Comparison of ENCODE assay signal across 9 mouse cellular contexts in the genomic region with DNA sequence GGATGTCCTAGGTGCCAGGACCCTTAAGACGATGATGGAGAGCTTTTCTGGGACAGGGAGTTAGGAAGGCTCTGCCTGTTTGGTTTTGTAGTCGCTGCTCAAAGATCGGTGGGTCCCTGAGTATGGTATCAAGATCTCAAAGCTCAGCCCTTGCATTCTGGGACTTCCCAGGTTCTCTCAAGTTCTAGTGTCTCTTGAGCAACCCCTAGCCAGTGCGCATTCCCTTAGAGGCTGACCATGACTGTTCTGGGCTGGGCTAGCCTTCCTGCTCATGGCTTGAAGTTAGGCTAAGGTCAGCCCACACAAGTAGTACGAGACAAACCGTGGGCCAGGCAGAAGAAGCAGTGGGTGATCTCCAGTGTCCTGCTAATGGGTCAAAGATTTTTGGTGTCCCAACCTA. TPM values are rescaled to one million over a fixed set of nuclear protein-coding genes. Genes with fewer than 3 reads are reported as not detected.
A peak's percentile ranks its signal among the peaks of the same experiment; 100 is the strongest.
DNase-seq lines count a peak whose midpoint lies in the region; ATAC-seq and TF ChIP-seq lines count a peak whose summit lies in the region.
"Had no signal": no experiment of that assay in that cellular context is flagged by ENCODE, and none has a peak within 500 bp of the region (broad histone marks: within the 10 kb centered on the region; RNA-seq: fewer than 3 reads in every experiment).

No protein-coding gene starts in this region.

- H3K4me1 ChIP-seq in heart, embryonic 11.5 days (ENCODE audit: control insufficient read depth, insufficient read depth, low read length), result peaks cover 19% of the 10 kb centered on the region
- peaks cover 15% of the 10 kb centered on the region; the same call in 1 of the 2 replicates for H3K4me1 ChIP-seq in heart, postnatal 0 days (ENCODE audit: control insufficient read depth, insufficient read depth)
- H3K4me1 ChIP-seq in liver, embryonic 16.5 days (ENCODE audit: control insufficient read depth, low read depth, low read length), result peaks cover 3% of the 10 kb centered on the region; the same call in 1 of the 2 replicates

- no peak for DNase-seq in heart, postnatal 4 days
- DNase-seq in CD4-positive helper T cell, adult 2 months (ENCODE audit: low read depth, low spot score), result peak; percentile 21
- DNase-seq in heart, postnatal 0 days (ENCODE audit: low spot score), result no peak
- DNase-seq in thymus, adult 18-20 months, result no peak
- no peak for DNase-seq in layer of hippocampus, adult 11-12 months (ENCODE audit: low spot score)
- no peak for DNase-seq in spleen, adult 18-20 months
- DNase-seq: layer of hippocampus, postnatal 36 days had no signal

- ATAC-seq in heart, embryonic 11.5 days (replicated peaks; ENCODE audit: insufficient number of reproducible peaks, low FRiP score, low TSS enrichment), result no peak
- no peak for ATAC-seq in heart, postnatal 0 days (ENCODE audit: insufficient read depth, low read depth)
- ATAC-seq in liver, embryonic 16.5 days (ENCODE audit: low read depth), result no peak

- TF ChIP-seq EP300 in heart, postnatal 0 days (IDR thresholded peaks at IDR 0.05; ENCODE audit: low read depth), result no peak

- H3K9me3 ChIP-seq in heart, embryonic 11.5 days (replicated peaks; ENCODE audit: control insufficient read depth, low read length), result no peaks in the 10 kb centered on the region
- H3K9me3 ChIP-seq in heart, postnatal 0 days (replicated peaks; ENCODE audit: control insufficient read depth, low read length), result no peaks in the 10 kb centered on the region
- H3K9me3 ChIP-seq in liver, embryonic 16.5 days (replicated peaks; ENCODE audit: control insufficient read depth, low read length), result no peaks in the 10 kb centered on the region

- H3K4me3 ChIP-seq in heart, embryonic 11.5 days (ENCODE audit: low read depth, low read length), result peak overlapping the region; percentile 48; the same call in 1 of the 2 replicates
- H3K4me3 ChIP-seq in heart, postnatal 0 days (ENCODE audit: low read depth, low read length), result peak overlapping the region; percentile 71
- H3K4me3 ChIP-seq in liver, embryonic 16.5 days (ENCODE audit: low read depth, low read length), result peak overlapping the region; percentile 63; the same call in 1 of the 2 replicates

- 72% methylated on average over 6 of the region's 6 CpGs for WGBS in heart, embryonic 11.5 days (ENCODE audit: insufficient replicate concordance)
- 63% methylated on average over 6 of the region's 6 CpGs for WGBS in heart, postnatal 0 days
- 60% methylated on average over 6 of the region's 6 CpGs for WGBS in liver, embryonic 16.5 days (ENCODE audit: insufficient replicate concordance)

- no peaks in the 10 kb centered on the region for H3K36me3 ChIP-seq in heart, embryonic 11.5 days (ENCODE audit: control insufficient read depth, insufficient read depth, low read length)
- H3K36me3 ChIP-seq in heart, postnatal 0 days (replicated peaks; ENCODE audit: control insufficient read depth, insufficient read depth, low read length), result no peaks in the 10 kb centered on the region
- H3K36me3 ChIP-seq in liver, embryonic 16.5 days (ENCODE audit: control insufficient read depth, insufficient read depth), result no peaks in the 10 kb centered on the region

- H3K4me2 ChIP-seq in heart, embryonic 11.5 days, result peak overlapping the region; percentile 86
- peak overlapping the region; percentile 75 for H3K4me2 ChIP-seq in heart, postnatal 0 days (ENCODE audit: low read depth, low read length)
- no peak overlapping the region for H3K4me2 ChIP-seq in liver, embryonic 16.5 days (ENCODE audit: low read depth, low read length)

- no peak for TF ChIP-seq CTCF in heart, postnatal 0 days (IDR thresholded peaks at IDR 0.05; ENCODE audit: low read depth)

- no peak overlapping the region for H3K27ac ChIP-seq in heart, embryonic 11.5 days (ENCODE audit: low read depth, low read length)
- H3K27ac ChIP-seq in heart, postnatal 0 days (ENCODE audit: low read depth), result peak overlapping the region; percentile 75; the same call in 1 of the 2 replicates
- H3K27ac ChIP-seq in liver, embryonic 16.5 days (ENCODE audit: low read length), result no peak overlapping the region

- H3K9ac ChIP-seq in heart, embryonic 11.5 days (ENCODE audit: low read depth, low read length), result no peak overlapping the region
- peak overlapping the region; percentile 77 for H3K9ac ChIP-seq in heart, postnatal 0 days (replicated peaks; ENCODE audit: low read depth, low read length)
- H3K9ac ChIP-seq in liver, embryonic 16.5 days (ENCODE audit: low read depth, low read length), result no peak overlapping the region

- H3K27me3 ChIP-seq in heart, embryonic 11.5 days (ENCODE audit: control insufficient read depth, insufficient read depth, low read length), result peaks cover 16% of the 10 kb centered on the region
- H3K27me3 ChIP-seq in heart, postnatal 0 days (ENCODE audit: control insufficient read depth, insufficient read depth, low read length), result peaks cover 6% of the 10 kb centered on the region; the same call in 1 of the 2 replicates
- H3K27me3 ChIP-seq in liver, embryonic 16.5 days (ENCODE audit: control insufficient read depth, insufficient read depth, low read depth, low read length), result peaks cover 26% of the 10 kb centered on the region

RNA-seq across cellular contexts. Expression of a gene that starts 1.5 kb away (rescaled TPM):
- 3.3 and 4.8 TPM in 2 replicates for polyA plus RNA-seq in heart, embryonic 11.5 days (2014; fragmentation: Nextera tagmentation; extraction: Ambion mirVana)
- 10 to 100 TPM; 17.8 to 18.4 TPM for total RNA-seq in heart, postnatal 4 days (2021)
- total RNA-seq in heart, postnatal 0 days (2014; rRNA removed; ENCODE audit: low replicate concordance), result 15.8 and 51.3 TPM in 2 replicates
- 3.6 and 4.4 TPM in 2 replicates for polyA plus RNA-seq in heart, postnatal 0 days (2015; fragmentation: Nextera tagmentation; extraction: Ambion mirVana)
- 1.9 and 2.0 TPM in 2 replicates for polyA plus RNA-seq in liver, embryonic 16.5 days (2015; fragmentation: Nextera tagmentation; extraction: Ambion mirVana)
